Mouse (Mus musculus) liver, embryonic 16.5 days (tissue): ENCODE data around the gene Ccdc71. TPM values are rescaled to one million over a fixed set of nuclear protein-coding genes. Genes with fewer than 3 reads are reported as not detected.

Source experiments
- ATAC-seq: fragments of 200-750 bp; cut with Nextera tagmentation; 2 replicates; pipeline ENCODE4 v1.8.0; 2017; ENCODE audit warnings: low read depth, mild to moderate bottlenecking, moderate number of reproducible peaks, moderate library complexity
- H3K27ac ChIP-seq: fragments of 300-500 bp; sonication (generic); 2 replicates; pipeline ENCODE4 v1.5.1; 2014; ENCODE audit warnings: mild to moderate bottlenecking, low read length
- H3K27me3 ChIP-seq: fragments of 300-500 bp; sonication (generic); 2 replicates; pipeline ENCODE4 v1.6.1; 2014; ENCODE audit warnings: low read depth, low read length, mixed read lengths; ENCODE audit not compliant: control insufficient read depth, insufficient read depth
- H3K36me3 ChIP-seq: fragments of 300-500 bp; sonication (generic); 2 replicates; pipeline ENCODE4 v1.6.1; 2014; ENCODE audit warnings: mild to moderate bottlenecking; ENCODE audit not compliant: control insufficient read depth, insufficient read depth
- H3K4me1 ChIP-seq: fragments of 300-500 bp; sonication (generic); 2 replicates; pipeline ENCODE4 v1.6.1; 2014; ENCODE audit warnings: low read depth, low read length, mixed read lengths; ENCODE audit not compliant: control insufficient read depth
- H3K4me2 ChIP-seq: fragments of 300-500 bp; sonication (generic); 2 replicates; pipeline ENCODE4 v1.6.1; 2014; ENCODE audit warnings: low read depth, low read length, mixed read lengths
- H3K4me3 ChIP-seq: fragments of 300-500 bp; sonication (generic); 2 replicates; pipeline ENCODE4 v1.5.1; 2014; ENCODE audit warnings: low read depth, mild to moderate bottlenecking, low read length
- H3K9ac ChIP-seq: fragments of 300-500 bp; sonication (generic); 2 replicates; pipeline ENCODE4 v1.6.1; 2014; ENCODE audit warnings: low read depth, low read length
- H3K9me3 ChIP-seq: fragments of 300-500 bp; sonication (generic); replicated peaks from 2 replicates; pipeline ENCODE4 v1.6.1; 2016; ENCODE audit warnings: low read length; ENCODE audit not compliant: control insufficient read depth
- WGBS: fragments of 180-500 bp; shearing (Covaris S2); extraction: QIAGEN DNeasy Blood & Tissue Kit; methylation state at CpG from one replicate; pipeline ENCODE4 v1.1.7; 2014; ENCODE audit not compliant: insufficient replicate concordance; 5-methylcytosine and 5-hydroxymethylcytosine counted together
- polyA plus RNA-seq: library from polyadenylated mRNA; unstranded; fragments of >200 nt; fragmentation: Nextera tagmentation; extraction: Ambion mirVana; gene quantifications from 2 replicates; pipeline ENCODE4 v1.2.1, GENCODE M21; 2015

The Ccdc71 gene
- polyA plus RNA-seq, 1 experiment from 2014 or later = 19.8 TPM

GRCm38 (mm10) chr9:108441236-108441919, 18.9 kb upstream of the Ccdc71 start:
- H3K27me3 ChIP-seq = no peaks in the 10 kb centered on the region
- 81% methylated on average over 11 of the region's 11 CpGs for WGBS
- ATAC-seq = no peak
- no peaks in the 10 kb centered on the region for H3K4me1 ChIP-seq
- no peak overlapping the region for H3K9ac ChIP-seq
- no peak overlapping the region for H3K4me2 ChIP-seq
- no peak overlapping the region for H3K4me3 ChIP-seq
- H3K9me3 ChIP-seq = no peaks in the 10 kb centered on the region
- no peaks in the 10 kb centered on the region for H3K36me3 ChIP-seq
- no peak overlapping the region for H3K27ac ChIP-seq

GRCm38 (mm10) chr9:108445125-108445524, 15.2 kb upstream of the Ccdc71 start:
- H3K4me2 ChIP-seq = no peak overlapping the region
- no peaks in the 10 kb centered on the region for H3K27me3 ChIP-seq
- H3K9ac ChIP-seq = no peak overlapping the region
- no peak overlapping the region for H3K27ac ChIP-seq
- no peak for ATAC-seq
- no peaks in the 10 kb centered on the region for H3K9me3 ChIP-seq
- H3K4me1 ChIP-seq = peaks cover 6% of the 10 kb centered on the region
- no peak overlapping the region for H3K4me3 ChIP-seq
- 28% methylated on average over 9 of the region's 9 CpGs for WGBS
- no peaks in the 10 kb centered on the region for H3K36me3 ChIP-seq

GRCm38 (mm10) chr9:108449860-108450259, 10.5 kb upstream of the Ccdc71 start:
- H3K27me3 ChIP-seq = no peaks in the 10 kb centered on the region
- 78% methylated on average over 4 of the region's 4 CpGs for WGBS
- no peak overlapping the region for H3K27ac ChIP-seq
- H3K4me2 ChIP-seq = 0 out of 2 replicates have a peak overlapping the region, but pooled peaks have one; percentile 98
- no peaks in the 10 kb centered on the region for H3K9me3 ChIP-seq
- no peak overlapping the region for H3K9ac ChIP-seq
- no peak overlapping the region for H3K4me3 ChIP-seq
- ATAC-seq = no peak
- H3K36me3 ChIP-seq = no peaks in the 10 kb centered on the region
- H3K4me1 ChIP-seq = peaks cover 34% of the 10 kb centered on the region

GRCm38 (mm10) chr9:108450292-108451169, 9.8 kb upstream of the Ccdc71 start:
- Histone ChIP-seq H3K36me3 (no peaks in the 10 kb centered on the region), H3K4me1 (peaks cover 34% of the 10 kb centered on the region), H3K27me3 (no peaks in the 10 kb centered on the region), H3K9ac (peak overlapping the region; percentile 36), H3K4me3 (peak overlapping the region; percentile 46), H3K9me3 (no peaks in the 10 kb centered on the region), H3K27ac (peak overlapping the region; percentile 69), H3K4me2 (peak overlapping the region; percentile 98)
- no peak for ATAC-seq
- 62% methylated on average over 21 of the region's 21 CpGs for WGBS

GRCm38 (mm10) chr9:108451170-108451493, 9.2 kb upstream of the Ccdc71 start:
- no peaks in the 10 kb centered on the region for H3K9me3 ChIP-seq
- peak overlapping the region; percentile 69 for H3K27ac ChIP-seq
- H3K9ac ChIP-seq = peak overlapping the region; percentile 36
- no peaks in the 10 kb centered on the region for H3K27me3 ChIP-seq
- H3K4me2 ChIP-seq = peak overlapping the region; percentile 98
- 32% methylated on average over 6 of the region's 6 CpGs for whole genome bisulfite sequencing
- H3K4me3 ChIP-seq = peak overlapping the region; percentile 46
- peaks cover 36% of the 10 kb centered on the region for H3K4me1 ChIP-seq
- no peaks in the 10 kb centered on the region for H3K36me3 ChIP-seq
- ATAC-seq = peak; percentile 74

GRCm38 (mm10) chr9:108451519-108452160, 8.7 kb upstream of the Ccdc71 start:
- H3K4me1 ChIP-seq = peaks cover 39% of the 10 kb centered on the region
- peak overlapping the region; percentile 70 for H3K4me3 ChIP-seq
- H3K9me3 ChIP-seq = no peaks in the 10 kb centered on the region
- 0 out of 2 replicates have a peak, but pooled peaks have one; percentile 23 for ATAC-seq
- no peaks in the 10 kb centered on the region for H3K27me3 ChIP-seq
- peak overlapping the region; percentile 69 for H3K27ac ChIP-seq
- peak overlapping the region; percentile 68 for H3K9ac ChIP-seq
- no peaks in the 10 kb centered on the region for H3K36me3 ChIP-seq
- H3K4me2 ChIP-seq = peak overlapping the region; percentile 98
- WGBS = 45% methylated on average over 6 of the region's 6 CpGs

GRCm38 (mm10) chr9:108452291-108452906, 7.9 kb upstream of the Ccdc71 start:
- Histone ChIP-seq H3K9me3 (no peaks in the 10 kb centered on the region), H3K27me3 (no peaks in the 10 kb centered on the region), H3K4me3 (peak overlapping the region; percentile 70), H3K27ac (peak overlapping the region; percentile 69), H3K4me1 (peaks cover 39% of the 10 kb centered on the region), H3K9ac (peak overlapping the region; percentile 68), H3K36me3 (no peaks in the 10 kb centered on the region), H3K4me2 (peak overlapping the region; percentile 98)
- WGBS = under 1% methylated on average over 40 of the region's 40 CpGs
- ATAC-seq = peak; percentile 78

- ATAC-seq = no peak; the same call in 1 of the 2 replicates
- Histone ChIP-seq H3K4me1 (peaks cover 39% of the 10 kb centered on the region), H3K9me3 (no peaks in the 10 kb centered on the region), H3K4me3 (peak overlapping the region; percentile 70), H3K27me3 (no peaks in the 10 kb centered on the region), H3K4me2 (peak overlapping the region; percentile 98), H3K27ac (no peak overlapping the region), H3K9ac (0 out of 2 replicates have a peak overlapping the region, but pooled peaks have one; percentile 10), H3K36me3 (no peaks in the 10 kb centered on the region)
- WGBS = 46% methylated on average over 6 of the region's 6 CpGs
Observed at GRCm38 (mm10) chr9:108452911-108453310, 7.4 kb upstream of the Ccdc71 start.
